Mouse (Mus musculus) adrenal gland, postnatal 10 days (tissue): ENCODE measurements at regions not wholly inside any gene's neighbourhood (a gene's known extent, or its start where the extent isn't known, plus 50 kb on each side); places are given as distances from the start of the nearest gene placed in this dataset.
A peak's percentile ranks its signal among the peaks of the same experiment; 100 is the strongest.

ENCODE experiments used
- DNase-seq: peaks from one replicate; pipeline ENCODE4 v3.0.0; 2021; ENCODE audit warnings: mixed read lengths

GRCm38 (mm10) chr3:116197966-116198365, 55.3 kb downstream of the Gpr88 start:
- DNase-seq = no peak

- DNase-seq = no peak
Observed at GRCm38 (mm10) chr3:116194701-116195100, 58.6 kb downstream of the Gpr88 start.

DNA sequence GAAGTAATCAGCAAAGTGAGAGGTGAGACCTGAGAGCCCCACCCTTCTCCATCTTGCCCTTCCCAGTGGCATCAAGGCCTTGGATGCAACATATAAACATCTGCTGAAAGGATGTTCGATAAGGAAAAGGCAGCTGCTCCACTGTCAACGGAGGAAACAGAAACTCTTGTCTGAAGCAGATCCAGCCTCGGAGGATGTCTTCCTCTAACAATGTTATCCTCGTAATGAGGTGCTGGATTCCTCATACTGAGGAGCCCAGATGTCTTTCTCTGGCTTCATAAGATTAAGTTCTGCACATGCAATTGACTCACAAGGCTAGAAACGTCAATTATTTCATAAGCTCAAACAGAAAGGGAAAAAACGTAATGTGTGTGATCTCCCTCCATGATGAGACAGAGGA, 61.8 kb upstream of the Vcam1 start:
- no peak for DNase-seq

- DNase-seq = no peak
Observed at GRCm38 (mm10) chr3:116190727-116191126, 61.2 kb upstream of the Vcam1 start.

- peak; percentile 24 for DNase-seq
Observed at GRCm38 (mm10) chr3:116189363-116190100, 60.0 kb upstream of the Vcam1 start.

GRCm38 (mm10) chr3:116185206-116185605, 55.7 kb upstream of the Vcam1 start:
- no peak for DNase-seq

- DNase-seq = peak; percentile 34
Observed at GRCm38 (mm10) chr3:116184443-116184842, 55.0 kb upstream of the Vcam1 start.

GRCm38 (mm10) chr3:116180341-116180885, 50.9 kb upstream of the Vcam1 start:
- DNase-seq = peak; percentile 24
